Mouse (Mus musculus): ENCODE measurements around the gene Mafg. TPM values are rescaled to one million over a fixed set of nuclear protein-coding genes. Genes with fewer than 3 reads are reported as not detected.

Mafg gene
- polyA plus RNA-seq, 1 experiment from 2014 or later = 17.8 TPM

DNA sequence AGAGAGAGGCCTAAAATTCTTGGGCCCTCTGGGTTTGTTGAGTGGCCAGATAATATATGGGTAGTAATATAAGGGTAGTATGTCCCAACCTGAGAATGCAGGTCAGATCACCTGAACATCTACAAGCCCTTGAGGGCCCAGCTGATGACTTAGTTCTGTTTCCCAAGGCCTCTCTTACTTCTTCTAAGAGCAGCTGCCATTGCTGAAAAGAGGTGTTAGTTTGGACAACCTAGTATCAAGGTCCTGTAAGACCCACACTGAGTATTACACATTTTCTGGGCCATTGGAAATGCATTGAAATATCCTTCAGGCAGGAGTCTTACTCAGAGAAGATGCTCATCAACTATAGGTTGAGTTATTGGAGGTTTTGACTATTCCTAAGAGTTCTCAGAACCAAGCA, 57.5 kb downstream of the Mafg start:
- no peak overlapping the region for H3K4me2 ChIP-seq
- H3K27me3 ChIP-seq = no peaks in the 10 kb centered on the region
- no peak for ATAC-seq (replicated peaks; ENCODE audit: insufficient number of reproducible peaks, insufficient read depth, low FRiP score, low read depth)
- peaks cover 36% of the 10 kb centered on the region for H3K4me1 ChIP-seq (replicated peaks)
- H3K9ac ChIP-seq = no peak overlapping the region
- H3K27ac ChIP-seq = no peak overlapping the region
- peaks cover 31% of the 10 kb centered on the region for H3K36me3 ChIP-seq
- H3K9me3 ChIP-seq (replicated peaks) = no peaks in the 10 kb centered on the region
- no peak overlapping the region for H3K4me3 ChIP-seq

Small RNA genes within 50 kb of the gene (microRNA-seq; reads per million reads assigned to microRNA genes)
- not detected for gene Mir6936

Other genes starting within 250 kb of the Mafg start
- gene Nploc4, start 195.9 kb downstream of the Mafg start, polyA plus RNA-seq (2015; fragmentation: Nextera tagmentation; extraction: Ambion mirVana) = 22.5 and 30.3 TPM in 2 replicates
- 0.09 TPM in 1 of 2 replicates, not detected in the other for gene Tspan10, start 191.0 kb downstream of the Mafg start, polyA plus RNA-seq (2015; fragmentation: Nextera tagmentation; extraction: Ambion mirVana)
- gene Pde6g, start 180.1 kb downstream of the Mafg start, polyA plus RNA-seq (2015; fragmentation: Nextera tagmentation; extraction: Ambion mirVana) = 0.14 and 0.29 TPM in 2 replicates
- gene Oxld1, start 175.5 kb downstream of the Mafg start, polyA plus RNA-seq (2015; fragmentation: Nextera tagmentation; extraction: Ambion mirVana) = 18.1 and 21.4 TPM in 2 replicates
- 22.1 and 26.5 TPM in 2 replicates for gene Ccdc137, start 175.5 kb downstream of the Mafg start, polyA plus RNA-seq (2015; fragmentation: Nextera tagmentation; extraction: Ambion mirVana)
- 26.7 and 37.5 TPM in 2 replicates for gene Arl16, start 166.0 kb downstream of the Mafg start, polyA plus RNA-seq (2015; fragmentation: Nextera tagmentation; extraction: Ambion mirVana)
- gene Mrpl12, start 149.0 kb downstream of the Mafg start, polyA plus RNA-seq (2015; fragmentation: Nextera tagmentation; extraction: Ambion mirVana) = 203 and 218 TPM in 2 replicates
- 32.1 and 45.0 TPM in 2 replicates for gene Slc25a10, start 141.8 kb downstream of the Mafg start, polyA plus RNA-seq (2015; fragmentation: Nextera tagmentation; extraction: Ambion mirVana)
- 2.7 and 2.8 TPM in 2 replicates for gene Gcgr, start 102.9 kb downstream of the Mafg start, polyA plus RNA-seq (2015; fragmentation: Nextera tagmentation; extraction: Ambion mirVana)
- 119 and 143 TPM in 2 replicates for gene Mcrip1, start 83.9 kb downstream of the Mafg start, polyA plus RNA-seq (2015; fragmentation: Nextera tagmentation; extraction: Ambion mirVana)
- gene Ppp1r27, start 82.5 kb downstream of the Mafg start, polyA plus RNA-seq (2015; fragmentation: Nextera tagmentation; extraction: Ambion mirVana) = 0.50 and 7.6 TPM in 2 replicates
- gene P4hb, start 60.3 kb downstream of the Mafg start, polyA plus RNA-seq (2015; fragmentation: Nextera tagmentation; extraction: Ambion mirVana) = 357 and 484 TPM in 2 replicates
- 345 and 458 TPM in 2 replicates for gene Arhgdia, start 52.0 kb downstream of the Mafg start, polyA plus RNA-seq (2015; fragmentation: Nextera tagmentation; extraction: Ambion mirVana)
- 238 and 262 TPM in 2 replicates for gene Alyref, start 35.2 kb downstream of the Mafg start, polyA plus RNA-seq (2015; fragmentation: Nextera tagmentation; extraction: Ambion mirVana)
- gene Anapc11, start 35.2 kb downstream of the Mafg start, polyA plus RNA-seq (2015; fragmentation: Nextera tagmentation; extraction: Ambion mirVana) = 175 and 182 TPM in 2 replicates
- 11.7 and 13.0 TPM in 2 replicates for gene Npb, start 25.1 kb downstream of the Mafg start, polyA plus RNA-seq (2015; fragmentation: Nextera tagmentation; extraction: Ambion mirVana)
- 80.3 and 111 TPM in 2 replicates for gene Pcyt2, start 15.7 kb downstream of the Mafg start, polyA plus RNA-seq (2015; fragmentation: Nextera tagmentation; extraction: Ambion mirVana)
- 17.6 and 25.1 TPM in 2 replicates for gene Sirt7, start 8.4 kb downstream of the Mafg start, polyA plus RNA-seq (2015; fragmentation: Nextera tagmentation; extraction: Ambion mirVana)
- gene Pycr1, start 10.2 kb upstream of the Mafg start, polyA plus RNA-seq (2015; fragmentation: Nextera tagmentation; extraction: Ambion mirVana) = 17.1 and 23.5 TPM in 2 replicates
- gene Myadml2, start 14.6 kb upstream of the Mafg start, polyA plus RNA-seq (2015; fragmentation: Nextera tagmentation; extraction: Ambion mirVana) = 13.2 and 15.4 TPM in 2 replicates
- 1.5 and 2.7 TPM in 2 replicates for gene Notum, start 27.6 kb upstream of the Mafg start, polyA plus RNA-seq (2015; fragmentation: Nextera tagmentation; extraction: Ambion mirVana)
- gene Aspscr1, start 39.4 kb upstream of the Mafg start, polyA plus RNA-seq (2015; fragmentation: Nextera tagmentation; extraction: Ambion mirVana) = 90.4 and 110 TPM in 2 replicates
- 105 and 111 TPM in 2 replicates for gene Cenpx, start 80.1 kb upstream of the Mafg start, polyA plus RNA-seq (2015; fragmentation: Nextera tagmentation; extraction: Ambion mirVana)
- 27.5 and 36.8 TPM in 2 replicates for gene Lrrc45, start 80.3 kb upstream of the Mafg start, polyA plus RNA-seq (2015; fragmentation: Nextera tagmentation; extraction: Ambion mirVana)
- gene Rac3, start 87.9 kb upstream of the Mafg start, polyA plus RNA-seq (2015; fragmentation: Nextera tagmentation; extraction: Ambion mirVana) = 7.8 and 17.0 TPM in 2 replicates
- 7.0 and 16.7 TPM in 2 replicates for gene Dcxr, start 93.7 kb upstream of the Mafg start, polyA plus RNA-seq (2015; fragmentation: Nextera tagmentation; extraction: Ambion mirVana)
- gene Cbr2, start 98.5 kb upstream of the Mafg start, polyA plus RNA-seq (2015; fragmentation: Nextera tagmentation; extraction: Ambion mirVana) = 11.4 and 46.0 TPM in 2 replicates
- 2.1 and 2.8 TPM in 2 replicates for gene Hmga1b, start 129.2 kb upstream of the Mafg start, polyA plus RNA-seq (2015; fragmentation: Nextera tagmentation; extraction: Ambion mirVana)
- 21.1 and 30.8 TPM in 2 replicates for gene Rfng, start 150.6 kb upstream of the Mafg start, polyA plus RNA-seq (2015; fragmentation: Nextera tagmentation; extraction: Ambion mirVana)
- gene Gps1, start 150.7 kb upstream of the Mafg start, polyA plus RNA-seq (2015; fragmentation: Nextera tagmentation; extraction: Ambion mirVana) = 113 and 134 TPM in 2 replicates
- gene Dus1l, start 162.8 kb upstream of the Mafg start, polyA plus RNA-seq (2015; fragmentation: Nextera tagmentation; extraction: Ambion mirVana) = 36.9 and 50.0 TPM in 2 replicates
- 17.0 and 31.7 TPM in 2 replicates for gene Fasn, start 190.9 kb upstream of the Mafg start, polyA plus RNA-seq (2015; fragmentation: Nextera tagmentation; extraction: Ambion mirVana)

All from heart, embryonic 15.5 days (tissue).